Mouse (Mus musculus) macrophage (primary cell): Measurements from ENCODE around the gene Brsk1. TPM values are rescaled to one million over a fixed set of nuclear protein-coding genes. Genes with fewer than 3 reads are reported as not detected.

Experiments
- H3K27ac ChIP-seq: fragments of 350-480 bp; formaldehyde crosslinking; 2 replicates; pipeline ENCODE4 v1.9.0; 2021
- H3K36me3 ChIP-seq: fragments of 350-480 bp; formaldehyde crosslinking; 2 replicates; pipeline ENCODE4 v1.9.0; 2021; ENCODE audit errors: inconsistent target
- H3K4me3 ChIP-seq: fragments of 350-480 bp; formaldehyde crosslinking; 2 replicates; pipeline ENCODE4 v1.9.0; 2021; ENCODE audit errors: inconsistent target
- H3K79me2 ChIP-seq: fragments of 350-480 bp; formaldehyde crosslinking; 2 replicates; pipeline ENCODE4 v1.9.0; 2021; ENCODE audit errors: inconsistent target
- WGBS: methylation state at CpG from one replicate; pipeline ENCODE4 v1.1.7; 2026; ENCODE audit warnings: inconsistent platforms; ENCODE audit not compliant: missing documents; 5-methylcytosine and 5-hydroxymethylcytosine counted together
- polyA plus RNA-seq: library from polyadenylated mRNA; stranded (reverse); fragments of 250-400 nt; gene quantifications from 3 replicates; pipeline ENCODE4 v1.2.4, GENCODE M21; 2018; ENCODE audit warnings: inconsistent platforms

The Brsk1 gene
- polyA plus RNA-seq, 1 experiment from 2014 or later, result not detected

GRCm38 (mm10) chr7:4739041-4739543 lies 48.7 kb downstream of the Brsk1 start:
- WGBS, result 61% methylated on average over 10 of the region's 10 CpGs
- Histone ChIP-seq H3K27ac (peak overlapping the region; percentile 34), H3K36me3 (peaks cover 7% of the 10 kb centered on the region; the same call in 1 of the 2 replicates), H3K4me3 (peak overlapping the region; percentile 30), H3K79me2 (no peaks in the 10 kb centered on the region)

- Histone ChIP-seq H3K79me2 (no peaks in the 10 kb centered on the region), H3K27ac (peak within 1 kb of the TSS; percentile 90), H3K4me3 (peak within 1 kb of the TSS; percentile 95), H3K36me3 (peaks cover 7% of the 10 kb centered on the region; the same call in 1 of the 2 replicates)
- WGBS, result under 1% methylated on average over 37 of the region's 44 CpGs
These were observed 49.3 kb downstream of the Brsk1 start, which contains the start of gene Kmt5c for GRCm38 (mm10) chr7:4739544-4740275. Kmt5c (plus strand) TSS chr7:4740115.

GRCm38 (mm10) chr7:4740309-4740727 lies 49.9 kb downstream of the Brsk1 start:
- under 1% methylated on average over 14 of the region's 14 CpGs for WGBS
- no peaks in the 10 kb centered on the region for H3K79me2 ChIP-seq
- H3K36me3 ChIP-seq, result peaks cover 8% of the 10 kb centered on the region; the same call in 1 of the 2 replicates
- H3K27ac ChIP-seq, result peak overlapping the region; percentile 90
- peak overlapping the region; percentile 95 for H3K4me3 ChIP-seq

GRCm38 (mm10) chr7:4741151-4741550 lies 50.7 kb downstream of the Brsk1 start:
- Histone ChIP-seq H3K27ac (peak overlapping the region; percentile 90), H3K4me3 (peak overlapping the region; percentile 95), H3K79me2 (no peaks in the 10 kb centered on the region), H3K36me3 (peaks cover 16% of the 10 kb centered on the region; the same call in 1 of the 2 replicates)
- 16% methylated on average over 4 of the region's 4 CpGs for WGBS

GRCm38 (mm10) chr7:4741672-4742481 lies 51.5 kb downstream of the Brsk1 start:
- Histone ChIP-seq H3K36me3 (peaks cover 20% of the 10 kb centered on the region; the same call in 1 of the 2 replicates), H3K4me3 (peak overlapping the region; percentile 95; the same call in 1 of the 2 replicates), H3K79me2 (no peaks in the 10 kb centered on the region), H3K27ac (peak overlapping the region; percentile 90)
- WGBS, result 95% methylated on average over 21 of the region's 21 CpGs

GRCm38 (mm10) chr7:4742482-4742819 lies 52.0 kb downstream of the Brsk1 start:
- H3K36me3 ChIP-seq, result peaks cover 24% of the 10 kb centered on the region; the same call in 1 of the 2 replicates
- WGBS, result 93% methylated on average over 6 of the region's 6 CpGs
- H3K27ac ChIP-seq, result no peak overlapping the region
- no peak overlapping the region for H3K4me3 ChIP-seq
- no peaks in the 10 kb centered on the region for H3K79me2 ChIP-seq

GRCm38 (mm10) chr7:4743354-4743753 lies 53.0 kb downstream of the Brsk1 start:
- Histone ChIP-seq H3K36me3 (peaks cover 24% of the 10 kb centered on the region; the same call in 1 of the 2 replicates), H3K79me2 (no peaks in the 10 kb centered on the region), H3K27ac (no peak overlapping the region), H3K4me3 (no peak overlapping the region)
- 87% methylated on average over 2 of the region's 2 CpGs for WGBS

- WGBS, result 87% methylated on average over 4 of the region's 6 CpGs
- Histone ChIP-seq H3K4me3 (no peak overlapping the region), H3K27ac (no peak overlapping the region), H3K36me3 (peaks cover 24% of the 10 kb centered on the region; the same call in 1 of the 2 replicates), H3K79me2 (no peaks in the 10 kb centered on the region)
These were observed 54.5 kb downstream of the Brsk1 start for GRCm38 (mm10) chr7:4744886-4745285.

- WGBS, result 96% methylated on average over 20 of the region's 22 CpGs
- no peaks in the 10 kb centered on the region for H3K79me2 ChIP-seq
- H3K36me3 ChIP-seq, result peaks cover 24% of the 10 kb centered on the region; the same call in 1 of the 2 replicates
- H3K27ac ChIP-seq, result no peak overlapping the region
- H3K4me3 ChIP-seq, result no peak overlapping the region
These were observed 56.0 kb downstream of the Brsk1 start for GRCm38 (mm10) chr7:4746326-4746980.

- H3K36me3 ChIP-seq, result peaks cover 20% of the 10 kb centered on the region; the same call in 1 of the 2 replicates
- no peaks in the 10 kb centered on the region for H3K79me2 ChIP-seq
- WGBS, result 91% methylated on average over 9 of the region's 9 CpGs
- H3K4me3 ChIP-seq, result no peak overlapping the region
- no peak overlapping the region for H3K27ac ChIP-seq
These were observed 56.9 kb downstream of the Brsk1 start for GRCm38 (mm10) chr7:4747156-4747899.

GRCm38 (mm10) chr7:4748321-4748720 lies 57.9 kb downstream of the Brsk1 start:
- Histone ChIP-seq H3K4me3 (no peak overlapping the region), H3K79me2 (no peaks in the 10 kb centered on the region), H3K27ac (no peak overlapping the region), H3K36me3 (peaks cover 16% of the 10 kb centered on the region; the same call in 1 of the 2 replicates)
- WGBS, result 79% methylated on average over 4 of the region's 4 CpGs

GRCm38 (mm10) chr7:4749169-4749568 lies 58.8 kb downstream of the Brsk1 start:
- WGBS, result 97% methylated on average over 2 of the region's 2 CpGs
- Histone ChIP-seq H3K4me3 (no peak overlapping the region), H3K36me3 (peaks cover 16% of the 10 kb centered on the region; the same call in 1 of the 2 replicates), H3K79me2 (no peaks in the 10 kb centered on the region), H3K27ac (no peak overlapping the region)

GRCm38 (mm10) chr7:4751971-4752820 lies 61.8 kb downstream of the Brsk1 start:
- no peak overlapping the region for H3K4me3 ChIP-seq
- H3K27ac ChIP-seq, result no peak overlapping the region
- H3K36me3 ChIP-seq, result peaks cover under 1% of the 10 kb centered on the region; the same call in 1 of the 2 replicates
- no peaks in the 10 kb centered on the region for H3K79me2 ChIP-seq
- 10% methylated on average over 23 of the region's 30 CpGs for WGBS
